Mouse (Mus musculus) olfactory bulb, adult 2 months (tissue): ENCODE measurements around the gene Tacc3.

Experiments used
- CTCF ChIP-seq: fragments of 200-500 bp; IDR thresholded peaks from 2 replicates; pipeline ENCODE4 v1.5.1; 2012; ENCODE audit warnings: low read depth, mild to moderate bottlenecking, low read length, moderate library complexity; ENCODE audit not compliant: insufficient read depth
- POLR2A ChIP-seq: fragments of 200-500 bp; IDR thresholded peaks from 2 replicates; pipeline ENCODE4 v1.6.1; 2012; ENCODE audit warnings: mild to moderate bottlenecking, low read depth, low read length, moderate library complexity; ENCODE audit not compliant: insufficient read depth

DNA sequence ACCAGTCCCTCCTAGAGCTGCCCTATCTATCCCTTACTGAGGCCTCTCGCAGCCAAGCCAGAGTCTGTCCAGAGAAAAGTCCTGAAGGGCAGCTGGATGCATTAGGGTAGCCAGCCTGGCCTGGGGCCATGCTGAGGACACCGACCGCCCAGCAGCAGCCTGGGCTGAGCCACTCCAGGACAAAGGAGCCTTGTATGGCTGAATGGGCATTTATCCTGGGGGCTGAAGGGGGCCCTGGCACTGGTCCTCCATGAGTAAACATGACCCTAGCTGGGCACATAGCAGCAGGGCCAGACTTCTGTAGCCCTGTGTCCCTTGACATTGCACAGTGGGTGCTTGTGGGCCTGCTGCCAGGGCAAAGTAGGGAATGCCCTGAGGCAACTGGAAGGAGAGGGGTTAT, 16.5 kb downstream of the Tacc3 start:
- no peak for TF ChIP-seq POLR2A
- no peak for TF ChIP-seq CTCF
